Mouse (Mus musculus): ENCODE measurements around the gene Aox1. TPM values are rescaled to one million over a fixed set of nuclear protein-coding genes. Genes with fewer than 3 reads are reported as not detected.

Gene Aox1
- polyA plus RNA-seq (2014; fragmentation: Illumina TruSeq; extraction: RNeasy Lipid Tissue Mini Kit (QIAGEN cat#74804); ENCODE audit: low read depth, low replicate concordance), result 2.3 TPM

DNA sequence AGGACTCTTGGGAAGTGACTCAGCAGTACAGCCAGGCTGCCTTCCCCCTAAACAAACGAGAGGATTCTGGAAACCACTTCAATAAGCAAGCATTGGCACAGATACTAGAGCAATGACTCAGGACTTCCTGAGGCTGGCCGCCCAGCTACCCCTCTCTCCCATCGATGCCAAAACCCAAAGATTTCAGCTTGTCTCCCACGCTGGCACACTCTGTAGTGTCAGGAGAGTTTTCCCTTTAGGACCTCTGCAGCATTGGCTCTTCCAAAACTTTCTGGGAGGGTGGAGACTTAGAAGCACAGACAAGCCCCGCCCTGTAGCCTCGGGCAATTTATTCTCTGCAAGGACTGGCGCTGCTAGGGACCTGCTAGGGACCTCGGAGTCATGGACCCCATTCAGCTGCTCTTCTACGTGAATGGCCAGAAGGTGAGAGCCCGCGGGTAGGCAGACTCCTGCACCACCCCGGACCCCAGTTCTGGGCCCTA is at the start of gene Aox1:
Aox1 (plus strand) TSS at position 296 of the 482 bp plus-strand sequence.

DNA sequence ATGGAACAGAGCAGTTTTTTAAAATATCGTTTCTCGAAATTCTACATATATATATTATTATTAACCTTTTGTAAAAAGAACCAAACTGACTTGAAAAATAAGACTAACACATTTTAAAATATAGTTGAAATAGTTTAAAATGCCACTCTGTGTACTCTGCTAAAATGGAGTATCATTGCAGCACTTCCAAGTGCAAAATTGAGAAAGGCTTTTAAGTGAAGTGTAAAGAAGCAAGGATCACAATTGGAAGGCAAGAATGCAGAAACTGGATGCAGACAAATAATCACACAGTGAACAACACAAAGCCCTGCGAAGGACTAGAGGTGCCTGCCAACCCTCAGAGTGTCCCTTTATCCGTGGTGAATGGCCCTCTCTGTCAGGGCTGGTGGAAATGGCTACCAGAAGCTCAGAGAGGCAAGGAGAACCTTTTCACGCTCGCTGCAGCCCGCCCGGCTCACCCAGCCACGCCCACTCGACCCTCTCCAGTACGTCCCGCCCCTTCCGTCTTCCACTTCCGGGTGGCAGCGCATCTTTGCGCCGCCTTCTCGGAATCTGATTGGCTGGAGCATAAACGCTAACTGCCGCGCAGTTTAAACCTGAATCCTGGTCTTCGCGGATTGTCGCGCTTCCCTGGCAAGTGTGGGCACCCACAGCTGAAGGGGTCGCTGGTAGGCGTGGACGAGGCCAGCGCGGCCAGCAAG is 34.1 kb upstream of the Aox1 start, which contains the start of gene Sgo2a:
Sgo2a (plus strand) TSS at position 540 of the 701 bp plus-strand sequence.

DNA sequence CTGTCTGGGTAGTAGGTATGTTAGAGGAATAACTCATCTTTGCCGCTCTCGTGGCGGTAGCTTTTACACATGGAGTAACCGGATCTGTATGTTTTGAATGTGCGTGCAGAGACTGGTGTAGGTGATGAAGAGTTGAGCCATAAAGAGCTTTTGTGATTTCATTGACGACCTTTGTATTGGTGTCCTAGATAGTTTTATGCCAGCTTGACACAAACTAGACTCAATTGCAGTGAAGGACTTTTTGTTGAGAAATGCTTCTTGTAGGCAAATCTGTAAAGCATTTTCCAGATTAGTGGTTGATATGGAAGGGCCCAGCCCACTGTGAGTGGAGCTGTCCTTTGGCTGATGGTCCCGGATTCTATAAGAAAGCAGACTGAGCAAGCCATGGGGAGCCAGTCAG is 10.9 kb upstream of the Aox1 start, which contains the start of gene Kctd18:
Kctd18 (minus strand) TSS at position 101 of the 400 bp plus-strand sequence.

DNA sequence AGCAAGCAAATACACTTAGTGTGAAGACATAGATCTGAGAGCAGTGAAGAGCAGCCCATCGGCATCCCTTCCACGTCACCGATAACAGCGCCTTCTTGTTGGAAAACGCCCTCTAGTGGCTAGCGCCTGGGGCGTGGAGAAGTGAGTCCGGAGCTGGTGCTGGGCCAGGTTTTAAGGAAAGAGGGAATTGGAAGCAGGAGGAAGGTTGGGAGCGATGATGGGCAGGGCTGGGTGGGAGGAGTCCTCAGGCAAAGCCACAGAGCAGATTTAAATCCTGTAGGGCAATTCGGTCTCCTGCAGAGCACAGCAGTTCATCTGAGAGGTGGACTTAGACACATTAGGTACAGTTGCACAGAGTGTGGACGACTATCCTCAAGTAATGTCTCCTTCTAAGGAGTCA is 83.1 kb downstream of the Aox1 start, which contains the start of gene Aox3:
Aox3 (plus strand) TSS at position 251 of the 400 bp plus-strand sequence.

Other genes starting within 250 kb of the Aox1 start
- gene Sgo2a, start 34.0 kb upstream of the Aox1 start, polyA plus RNA-seq (2014; fragmentation: Illumina TruSeq; extraction: RNeasy Lipid Tissue Mini Kit (QIAGEN cat#74804); ENCODE audit: low read depth, low replicate concordance), result 12.8 TPM
- 29.3 TPM for gene Kctd18, start 11.0 kb upstream of the Aox1 start, polyA plus RNA-seq (2014; fragmentation: Illumina TruSeq; extraction: RNeasy Lipid Tissue Mini Kit (QIAGEN cat#74804); ENCODE audit: low read depth, low replicate concordance)
- gene Aox3, start 83.2 kb downstream of the Aox1 start, polyA plus RNA-seq (2014; fragmentation: Illumina TruSeq; extraction: RNeasy Lipid Tissue Mini Kit (QIAGEN cat#74804); ENCODE audit: low read depth, low replicate concordance), result 0.32 TPM
- not detected for gene Aox4, start 180.5 kb downstream of the Aox1 start, polyA plus RNA-seq (2014; fragmentation: Illumina TruSeq; extraction: RNeasy Lipid Tissue Mini Kit (QIAGEN cat#74804); ENCODE audit: low read depth, low replicate concordance)
- gene Aox2, start 248.4 kb downstream of the Aox1 start, polyA plus RNA-seq (2014; fragmentation: Illumina TruSeq; extraction: RNeasy Lipid Tissue Mini Kit (QIAGEN cat#74804); ENCODE audit: low read depth, low replicate concordance), result 0.22 TPM

Measured in sigmoid colon, adult 10 weeks (tissue).